Mouse (Mus musculus) heart, postnatal 0 days (tissue): Measurements from ENCODE around the gene Tnfsf9. TPM values are rescaled to one million over a fixed set of nuclear protein-coding genes. Genes with fewer than 3 reads are reported as not detected.

Experiments
- ATAC-seq: fragments of 200-750 bp; cut with Nextera tagmentation; 2 replicates; pipeline ENCODE4 v1.8.0; 2017; ENCODE audit warnings: low read depth, moderate number of reproducible peaks, moderate library complexity; ENCODE audit not compliant: insufficient read depth
- DNase-seq: peaks from one replicate; pipeline ENCODE4 v3.0.0-alpha.2; 2016; ENCODE audit warnings: low spot score
- H3K27ac ChIP-seq: fragments of 300-500 bp; sonication (generic); 2 replicates; pipeline ENCODE4 v1.5.1; 2014; ENCODE audit warnings: low read depth, mild to moderate bottlenecking
- H3K27me3 ChIP-seq: fragments of 300-500 bp; sonication (generic); 2 replicates; pipeline ENCODE4 v1.6.1; 2014; ENCODE audit warnings: low read length, mixed read lengths; ENCODE audit not compliant: control insufficient read depth, insufficient read depth
- H3K36me3 ChIP-seq: fragments of 300-500 bp; sonication (generic); replicated peaks from 2 replicates; pipeline ENCODE4 v1.6.1; 2014; ENCODE audit warnings: low read length, mixed read lengths; ENCODE audit not compliant: control insufficient read depth, insufficient read depth
- H3K4me1 ChIP-seq: fragments of 300-500 bp; sonication (generic); 2 replicates; pipeline ENCODE4 v1.6.1; 2014; ENCODE audit warnings: antibody characterized with exemption; ENCODE audit not compliant: control insufficient read depth, insufficient read depth
- H3K4me2 ChIP-seq: fragments of 300-500 bp; sonication (generic); 2 replicates; pipeline ENCODE4 v1.6.1; 2014; ENCODE audit warnings: low read depth, mild to moderate bottlenecking, low read length, moderate library complexity
- H3K4me3 ChIP-seq: fragments of 300-500 bp; sonication (generic); 2 replicates; pipeline ENCODE4 v1.5.1; 2014; ENCODE audit warnings: low read depth, low read length
- H3K9ac ChIP-seq: fragments of 300-500 bp; sonication (generic); replicated peaks from 2 replicates; pipeline ENCODE4 v1.6.1; 2014; ENCODE audit warnings: low read depth, low read length, mixed read lengths
- H3K9me3 ChIP-seq: fragments of 300-500 bp; sonication (generic); replicated peaks from 2 replicates; pipeline ENCODE4 v1.6.1; 2016; ENCODE audit warnings: low read length; ENCODE audit not compliant: control insufficient read depth
- CTCF ChIP-seq: IDR thresholded peaks from 2 replicates; pipeline ENCODE4 v1.5.1; 2016; ENCODE audit warnings: antibody characterized with exemption, control low read depth, low read depth
- EP300 ChIP-seq: IDR thresholded peaks from 2 replicates; pipeline ENCODE4 v1.6.1; 2016; ENCODE audit warnings: antibody characterized with exemption, low read depth
- WGBS: fragments of 180-500 bp; shearing (Covaris S2); extraction: QIAGEN DNeasy Blood & Tissue Kit; methylation state at CpG from one replicate; pipeline ENCODE4 v1.1.7; 2014; 5-methylcytosine and 5-hydroxymethylcytosine counted together
- polyA plus RNA-seq: library from polyadenylated mRNA; unstranded; fragments of >200 nt; fragmentation: Nextera tagmentation; extraction: Ambion mirVana; gene quantifications from 2 replicates; pipeline ENCODE4 v1.2.1, GENCODE M21; 2015
- total RNA-seq: library from RNA; depleted of rRNA; stranded (reverse); fragments of >200 nt; gene quantifications from 2 replicates; pipeline ENCODE4 v1.2.3, GENCODE M21; 2014; ENCODE audit warnings: low replicate concordance

Gene Tnfsf9
- total and polyA plus RNA-seq, 2 experiments from 2014 or later, result 0.84 to 0.93 TPM

- no peak overlapping the region for H3K9ac ChIP-seq
- DNase-seq (no peak), ATAC-seq (no peak)
- no peak overlapping the region for H3K27ac ChIP-seq
- 45% methylated on average over 10 of the region's 10 CpGs for WGBS
- H3K4me2 ChIP-seq, result peak overlapping the region; percentile 87; the same call in 1 of the 2 replicates
- no peaks in the 10 kb centered on the region for H3K9me3 ChIP-seq
- no peaks in the 10 kb centered on the region; the same call in none of the 2 replicates for H3K36me3 ChIP-seq
- H3K4me3 ChIP-seq, result no peak overlapping the region
- peaks cover 18% of the 10 kb centered on the region for H3K4me1 ChIP-seq
- peaks cover 29% of the 10 kb centered on the region for H3K27me3 ChIP-seq
- no peak for TF ChIP-seq EP300
These were observed 44.1 kb upstream of the Tnfsf9 start for GRCm38 (mm10) chr17:57061069-57061468.

DNA sequence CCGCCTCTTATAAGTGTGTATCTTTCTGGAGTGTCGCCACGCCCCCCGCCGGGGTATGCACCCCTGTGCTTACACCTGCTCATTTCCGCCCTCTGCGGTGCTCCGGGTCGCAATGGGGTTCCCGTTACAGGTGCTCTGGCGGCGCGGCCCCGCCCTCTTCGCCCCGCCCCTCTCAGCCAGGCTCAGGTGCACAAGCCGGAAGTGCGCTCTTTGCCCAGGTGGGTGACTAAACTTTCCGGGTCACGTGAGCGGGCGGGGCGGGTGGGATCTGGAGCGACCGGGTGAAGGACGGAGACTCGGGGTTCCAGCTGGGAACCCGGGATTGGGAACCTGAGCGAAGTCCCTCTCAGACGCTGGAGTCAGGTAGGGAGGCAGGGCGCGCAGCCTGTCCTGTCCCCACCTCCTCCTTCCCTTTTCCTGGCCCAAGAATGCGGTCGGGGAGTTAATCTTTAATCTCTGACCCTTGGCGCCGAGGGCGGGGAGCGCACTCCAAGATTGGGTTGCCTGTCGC, 43.1 kb upstream of the Tnfsf9 start:
- Histone ChIP-seq H3K4me3 (peak overlapping the region; percentile 31), H3K36me3 (no peaks in the 10 kb centered on the region; the same call in 1 of the 2 replicates), H3K9ac (no peak overlapping the region), H3K4me1 (peaks cover 18% of the 10 kb centered on the region), H3K27me3 (peaks cover 35% of the 10 kb centered on the region), H3K27ac (no peak overlapping the region), H3K4me2 (peak overlapping the region; percentile 59), H3K9me3 (no peaks in the 10 kb centered on the region)
- DNase-seq (no peak), ATAC-seq (no peak)
- WGBS, result 1% methylated on average over 38 of the region's 39 CpGs
- TF ChIP-seq CTCF (no peak), EP300 (no peak)

- no peak for ATAC-seq
- Histone ChIP-seq H3K9ac (no peak overlapping the region), H3K4me1 (peaks cover 18% of the 10 kb centered on the region), H3K27me3 (peaks cover 35% of the 10 kb centered on the region), H3K9me3 (no peaks in the 10 kb centered on the region), H3K27ac (no peak overlapping the region), H3K4me3 (peak overlapping the region; percentile 31), H3K4me2 (peak overlapping the region; percentile 59), H3K36me3 (no peaks in the 10 kb centered on the region; the same call in 1 of the 2 replicates)
- TF ChIP-seq CTCF, result no peak
- no peak for TF ChIP-seq EP300
- DNase-seq, result no peak
- WGBS, result 2% methylated on average over 22 of the region's 22 CpGs
These were observed 42.6 kb upstream of the Tnfsf9 start for GRCm38 (mm10) chr17:57062548-57062947.

GRCm38 (mm10) chr17:57063031-57063430, 42.1 kb upstream of the Tnfsf9 start:
- Histone ChIP-seq H3K9me3 (no peaks in the 10 kb centered on the region), H3K9ac (no peak overlapping the region), H3K4me2 (no peak overlapping the region), H3K27ac (no peak overlapping the region), H3K4me3 (no peak overlapping the region), H3K36me3 (no peaks in the 10 kb centered on the region), H3K27me3 (peaks cover 35% of the 10 kb centered on the region), H3K4me1 (peaks cover 15% of the 10 kb centered on the region)
- DNase-seq (no peak), ATAC-seq (no peak)
- WGBS, result 16% methylated on average over 8 of the region's 8 CpGs
- no peak for TF ChIP-seq EP300
- no peak for TF ChIP-seq CTCF

DNA sequence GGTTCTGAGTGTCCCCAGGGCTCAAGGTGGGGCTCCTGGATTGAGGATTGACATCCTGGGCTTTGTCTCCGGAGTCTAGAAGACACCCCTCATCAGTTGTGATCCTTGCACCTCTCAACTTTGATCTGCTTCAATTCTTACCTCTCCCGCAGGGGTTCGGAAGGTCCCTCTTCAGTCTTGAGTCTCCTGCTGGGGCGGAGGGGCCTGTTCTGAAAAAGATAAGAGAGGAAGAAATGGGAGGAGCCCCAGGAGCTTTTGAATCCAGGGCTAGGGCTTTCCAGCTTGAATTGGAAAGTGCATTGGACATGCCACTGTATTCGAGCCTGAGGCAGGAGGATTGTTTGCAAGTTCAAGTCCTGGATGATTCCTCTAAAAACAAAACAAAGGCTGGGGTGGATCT, 38.2 kb upstream of the Tnfsf9 start:
- DNase-seq (no peak), ATAC-seq (no peak)
- H3K4me3 ChIP-seq, result no peak overlapping the region
- H3K27ac ChIP-seq, result no peak overlapping the region
- H3K4me1 ChIP-seq, result peaks cover 6% of the 10 kb centered on the region
- 42% methylated on average over 5 of the region's 5 CpGs for WGBS
- H3K9ac ChIP-seq, result no peak overlapping the region
- H3K36me3 ChIP-seq, result no peaks in the 10 kb centered on the region
- H3K9me3 ChIP-seq, result no peaks in the 10 kb centered on the region
- H3K4me2 ChIP-seq, result no peak overlapping the region
- TF ChIP-seq CTCF (no peak), EP300 (no peak)
- peaks cover 33% of the 10 kb centered on the region for H3K27me3 ChIP-seq

- no peak for TF ChIP-seq CTCF
- 0 out of 2 replicates have a peak, but pooled peaks cover 16% of the 10 kb centered on the region for H3K27me3 ChIP-seq
- no peaks in the 10 kb centered on the region for H3K9me3 ChIP-seq
- no peaks in the 10 kb centered on the region for H3K36me3 ChIP-seq
- no peak for DNase-seq
- 22% methylated on average over 9 of the region's 9 CpGs for WGBS
- no peaks in the 10 kb centered on the region for H3K4me1 ChIP-seq
- ATAC-seq, result no peak
- no peak overlapping the region for H3K4me3 ChIP-seq
- H3K27ac ChIP-seq, result no peak overlapping the region
- H3K9ac ChIP-seq, result no peak overlapping the region
- no peak overlapping the region for H3K4me2 ChIP-seq
These were observed 34.9 kb upstream of the Tnfsf9 start for GRCm38 (mm10) chr17:57070272-57070671.
